In genomic region chr5:148794465-148794864, GRCm38 (mm10) we compare ENCODE assay signal across 9 mouse cellular contexts.
A peak's percentile ranks its signal among the peaks of the same experiment; 100 is the strongest.
DNase-seq lines count a peak whose midpoint lies in the region; ATAC-seq and TF ChIP-seq lines count a peak whose summit lies in the region.
"Had no signal": no experiment of that assay in that cellular context is flagged by ENCODE, and none has a peak within 500 bp of the region (broad histone marks: within the 10 kb centered on the region; RNA-seq: fewer than 3 reads in every experiment).

No protein-coding gene starts in this region.

- no peak overlapping the region for H3K27ac ChIP-seq in heart, embryonic 13.5 days (replicated peaks)
- no peak overlapping the region for H3K27ac ChIP-seq in layer of hippocampus, adult 2 months
- no peak overlapping the region for H3K27ac ChIP-seq in lung, postnatal 0 days (ENCODE audit: low read length)
- H3K27ac ChIP-seq: embryonic facial prominence, embryonic 13.5 days had no signal

- peaks cover 18% of the 10 kb centered on the region for H3K4me1 ChIP-seq in heart, embryonic 13.5 days
- peaks cover 11% of the 10 kb centered on the region; the same call in 1 of the 2 replicates for H3K4me1 ChIP-seq in lung, postnatal 0 days (ENCODE audit: insufficient read depth, low read depth, low read length)

- TF ChIP-seq CTCF in layer of hippocampus, adult 2 months (conservative IDR thresholded peaks at IDR 0.05) = peak; percentile 89
- TF ChIP-seq CTCF in lung, postnatal 0 days (IDR thresholded peaks at IDR 0.05) = peak; percentile 89

- H3K9ac ChIP-seq in heart, embryonic 13.5 days = no peak overlapping the region
- H3K9ac ChIP-seq in lung, postnatal 0 days (replicated peaks; ENCODE audit: low read depth) = no peak overlapping the region
- H3K9ac ChIP-seq: embryonic facial prominence, embryonic 13.5 days had no signal

- no peak for ATAC-seq in heart, embryonic 13.5 days (ENCODE audit: extremely low read depth, insufficient number of reproducible peaks, low FRiP score, low TSS enrichment)
- peak; percentile 46 for ATAC-seq in lung, postnatal 0 days

- DNase-seq in CD4-positive helper T cell, adult 2 months (ENCODE audit: low read depth, low spot score) = peak; percentile 58
- DNase-seq in adipocyte (ENCODE audit: low spot score) = peak; percentile 26
- peak; percentile 70 for DNase-seq in embryo, embryonic 11 days
- DNase-seq in layer of hippocampus, adult 2 months (ENCODE audit: low spot score in 2 of 2) = peak; percentile 37 to 69
- peak; percentile 58 for DNase-seq in lung, postnatal 0 days (ENCODE audit: low spot score)
- DNase-seq in right cerebral cortex, adult 2 months (ENCODE audit: low spot score in 2 of 2) = peak; percentile 62
- DNase-seq in urinary bladder, adult 18-20 months (ENCODE audit: low spot score in 2 of 2) = peak; percentile 29 to 74

- H3K9me3 ChIP-seq in heart, embryonic 13.5 days = no peaks in the 10 kb centered on the region
- no peaks in the 10 kb centered on the region for H3K9me3 ChIP-seq in lung, postnatal 0 days (ENCODE audit: low read length)
- H3K9me3 ChIP-seq: embryonic facial prominence, embryonic 13.5 days had no signal

- TF ChIP-seq EP300 in lung, postnatal 0 days (IDR thresholded peaks at IDR 0.05) = no peak

- no peaks in the 10 kb centered on the region for H3K36me3 ChIP-seq in heart, embryonic 13.5 days
- no peaks in the 10 kb centered on the region for H3K36me3 ChIP-seq in lung, postnatal 0 days (ENCODE audit: insufficient read depth, low read length)
- H3K36me3 ChIP-seq: embryonic facial prominence, embryonic 13.5 days had no signal

- H3K4me3 ChIP-seq in heart, embryonic 13.5 days = no peak overlapping the region
- H3K4me3 ChIP-seq in layer of hippocampus, adult 2 months = no peak overlapping the region
- H3K4me3 ChIP-seq in lung, postnatal 0 days (ENCODE audit: low read depth, low read length) = no peak overlapping the region
- H3K4me3 ChIP-seq: embryonic facial prominence, embryonic 13.5 days had no signal

- H3K27me3 ChIP-seq in heart, embryonic 13.5 days (replicated peaks) = 0 out of 2 replicates have a peak, but pooled peaks cover 7% of the 10 kb centered on the region
- H3K27me3 ChIP-seq in lung, postnatal 0 days (replicated peaks; ENCODE audit: insufficient read depth, low read length) = no peaks in the 10 kb centered on the region

- WGBS in heart, embryonic 13.5 days = 24% methylated on average over 15 of the region's 15 CpGs
- WGBS in lung, postnatal 0 days = 27% methylated on average over 12 of the region's 15 CpGs

- peak overlapping the region; percentile 26 for H3K4me2 ChIP-seq in heart, embryonic 13.5 days
- no peak overlapping the region for H3K4me2 ChIP-seq in lung, postnatal 0 days (replicated peaks; ENCODE audit: low read depth, low read length)
- H3K4me2 ChIP-seq: embryonic facial prominence, embryonic 13.5 days had no signal
